Comparison of ENCODE assay signal across 8 mouse cellular contexts in the genomic region with DNA sequence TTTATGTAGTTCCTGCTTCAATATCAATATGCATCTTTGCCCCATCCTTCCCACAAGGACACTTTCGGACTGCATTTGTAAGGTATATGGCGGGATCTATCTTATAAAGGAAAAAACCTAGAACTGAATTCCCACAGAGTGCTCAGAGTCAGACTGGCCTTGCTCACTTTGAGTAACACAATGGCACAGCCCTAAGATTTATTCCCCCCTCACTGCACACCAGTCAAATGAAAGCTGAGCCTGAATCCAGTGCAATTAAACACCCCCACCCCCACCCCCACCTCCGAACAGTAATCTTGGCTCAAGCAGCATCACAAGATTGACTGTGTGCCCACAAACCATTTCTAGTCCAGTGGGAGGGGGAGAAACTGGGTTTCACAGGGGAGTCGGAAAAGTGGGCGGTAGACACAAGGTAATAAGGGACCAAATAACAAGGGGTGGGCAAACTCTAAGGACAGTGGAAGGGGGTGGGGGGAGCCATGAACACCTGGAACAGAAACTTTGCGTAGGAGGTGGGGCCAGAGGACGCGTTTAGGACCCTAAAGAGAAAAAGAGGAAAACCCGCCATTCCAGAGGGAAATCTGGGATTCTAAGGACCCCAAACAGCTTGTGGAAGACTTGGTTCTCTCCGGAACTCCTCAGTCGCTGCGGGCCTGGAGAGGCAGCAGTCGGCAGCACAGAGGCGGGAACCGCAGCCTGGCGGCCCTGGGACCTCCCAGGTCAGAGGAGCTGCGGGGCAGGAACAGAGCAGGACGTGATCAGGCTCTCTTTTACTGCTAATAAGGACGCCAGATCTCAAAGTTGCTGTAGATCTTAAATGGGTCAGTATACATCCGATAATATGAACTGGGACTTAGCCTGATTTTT. TPM values are rescaled to one million over a fixed set of nuclear protein-coding genes. Genes with fewer than 3 reads are reported as not detected.
DNase-seq lines count a peak whose midpoint lies in the region; ATAC-seq and TF ChIP-seq lines count a peak whose summit lies in the region.

No protein-coding gene starts in this region.

- no peaks in the 10 kb centered on the region for H3K4me1 ChIP-seq in heart, adult 2 months (ENCODE audit: control insufficient read depth, insufficient read depth, low read length)
- peaks cover 14% of the 10 kb centered on the region for H3K4me1 ChIP-seq in hindbrain, embryonic 13.5 days (replicated peaks)
- no peaks in the 10 kb centered on the region for H3K4me1 ChIP-seq in liver, embryonic 11.5 days (replicated peaks; ENCODE audit: control insufficient read depth, insufficient read depth, low read length)
- peaks cover 10% of the 10 kb centered on the region; the same call in 1 of the 2 replicates for H3K4me1 ChIP-seq in neural tube, embryonic 15.5 days

- no peak overlapping the region for H3K27ac ChIP-seq in heart, adult 2 months
- H3K27ac ChIP-seq in hindbrain, embryonic 13.5 days = no peak overlapping the region
- H3K27ac ChIP-seq in liver, embryonic 11.5 days (ENCODE audit: low read depth, low read length) = no peak overlapping the region
- no peak overlapping the region for H3K27ac ChIP-seq in neural tube, embryonic 15.5 days (replicated peaks)

- WGBS in heart, adult 2 months = 13% methylated on average over 20 of the region's 20 CpGs
- 11% methylated on average over 20 of the region's 20 CpGs for WGBS in hindbrain, embryonic 13.5 days
- WGBS in liver, embryonic 11.5 days = 14% methylated on average over 20 of the region's 20 CpGs
- 9% methylated on average over 20 of the region's 20 CpGs for WGBS in neural tube, embryonic 15.5 days

- no peaks in the 10 kb centered on the region for H3K79me2 ChIP-seq in heart, adult 2 months (replicated peaks; ENCODE audit: control insufficient read depth, insufficient read depth, low read length)

- TF ChIP-seq CTCF in heart, adult 2 months (IDR thresholded peaks at IDR 0.05) = no peak

- H3K9me3 ChIP-seq in hindbrain, embryonic 13.5 days = no peaks in the 10 kb centered on the region
- no peaks in the 10 kb centered on the region for H3K9me3 ChIP-seq in liver, embryonic 11.5 days (ENCODE audit: control insufficient read depth, low read length)
- H3K9me3 ChIP-seq in neural tube, embryonic 15.5 days (replicated peaks) = no peaks in the 10 kb centered on the region

- no peak for TF ChIP-seq POLR2A in heart, adult 2 months (IDR thresholded peaks at IDR 0.05; ENCODE audit: insufficient read depth, low read depth, low read length)

- H3K4me3 ChIP-seq in heart, adult 2 months = peak overlapping the region; percentile 22; the same call in 1 of the 2 replicates
- H3K4me3 ChIP-seq in hindbrain, embryonic 13.5 days = peak overlapping the region; percentile 37
- peak overlapping the region; percentile 39 for H3K4me3 ChIP-seq in liver, embryonic 11.5 days (ENCODE audit: low read depth, low read length)
- H3K4me3 ChIP-seq in neural tube, embryonic 15.5 days (replicated peaks) = peak overlapping the region; percentile 36

- ATAC-seq in hindbrain, embryonic 13.5 days (ENCODE audit: low FRiP score) = 0 out of 2 replicates have a peak, but pooled peaks have one; percentile 52
- ATAC-seq in liver, embryonic 11.5 days (replicated peaks; ENCODE audit: low FRiP score) = no peak; the same call in 1 of the 2 replicates
- peak; percentile 47; the same call in 1 of the 2 replicates for ATAC-seq in neural tube, embryonic 15.5 days (ENCODE audit: low FRiP score)

- H3K9ac ChIP-seq in heart, adult 2 months (ENCODE audit: low read depth, low read length) = 0 out of 2 replicates have a peak overlapping the region, but pooled peaks have one; percentile 6
- H3K9ac ChIP-seq in hindbrain, embryonic 13.5 days = peak overlapping the region; percentile 51
- H3K9ac ChIP-seq in liver, embryonic 11.5 days (ENCODE audit: low read depth, low read length) = peak overlapping the region; percentile 37; the same call in 1 of the 2 replicates
- no peak overlapping the region; the same call in 1 of the 2 replicates for H3K9ac ChIP-seq in neural tube, embryonic 15.5 days (replicated peaks)

- TF ChIP-seq EP300 in heart, adult 2 months (IDR thresholded peaks at IDR 0.05; ENCODE audit: insufficient read depth, low read depth, low read length) = no peak

- H3K36me3 ChIP-seq in heart, adult 2 months (ENCODE audit: control insufficient read depth, insufficient read depth, low read length) = no peaks in the 10 kb centered on the region
- H3K36me3 ChIP-seq in hindbrain, embryonic 13.5 days = peaks cover 3% of the 10 kb centered on the region; the same call in 1 of the 2 replicates
- H3K36me3 ChIP-seq in liver, embryonic 11.5 days (ENCODE audit: control insufficient read depth, insufficient read depth, low read length) = no peaks in the 10 kb centered on the region
- 0 out of 2 replicates have a peak, but pooled peaks cover 3% of the 10 kb centered on the region for H3K36me3 ChIP-seq in neural tube, embryonic 15.5 days

- intact Hi-C loops in heart, adult 2 months (cut with DNase I) = no loop called here
- intact Hi-C loops in left cerebral cortex, postnatal 25 days (cut with DNase I) = no loop called here

- H3K4me2 ChIP-seq in hindbrain, embryonic 13.5 days = peak overlapping the region; percentile 57
- peak overlapping the region; percentile 68 for H3K4me2 ChIP-seq in liver, embryonic 11.5 days
- peak overlapping the region; percentile 67 for H3K4me2 ChIP-seq in neural tube, embryonic 15.5 days

- no peak for DNase-seq in heart, adult 2 months
- DNase-seq in heart, adult 8-10 months (ENCODE audit: low spot score) = no peak
- DNase-seq in embryo, embryonic 9.5 days (ENCODE audit: extremely low spot score) = peak; percentile 45
- no peak for DNase-seq in liver, embryonic 11.5 days (ENCODE audit: low spot score)
- no peak for DNase-seq in cerebellum, postnatal 36 days
- DNase-seq in left cerebral cortex, postnatal 25 days (ENCODE audit: low spot score in 2 of 2) = no peak

- no peaks in the 10 kb centered on the region for H3K27me3 ChIP-seq in heart, adult 2 months (ENCODE audit: control insufficient read depth, insufficient read depth, low read length)
- 0 out of 2 replicates have a peak, but pooled peaks cover 2% of the 10 kb centered on the region for H3K27me3 ChIP-seq in hindbrain, embryonic 13.5 days
- peaks cover 6% of the 10 kb centered on the region for H3K27me3 ChIP-seq in liver, embryonic 11.5 days (replicated peaks; ENCODE audit: control insufficient read depth, insufficient read depth, low read length)
- H3K27me3 ChIP-seq in neural tube, embryonic 15.5 days (replicated peaks) = no peaks in the 10 kb centered on the region

RNA-seq across cellular contexts. Expression of a gene that starts 23.0 kb away (rescaled TPM):
- 1 to 10 TPM; 5.1 to 5.9 TPM for total RNA-seq in heart, adult 2 months (2021)
- polyA plus RNA-seq in heart, adult 2 months (2012; rRNA removed) = 1.5 and 3.3 TPM in 2 replicates
- total RNA-seq in heart, adult 8-10 months (2022) = 1 to 10 TPM; 3.6 to 6.7 (median 5.1) TPM
- 10.3 and 11.4 TPM in 2 replicates for polyA plus RNA-seq in hindbrain, embryonic 13.5 days (2015; fragmentation: Nextera tagmentation; extraction: Ambion mirVana)
- polyA plus RNA-seq in liver, embryonic 11.5 days (2014; fragmentation: Nextera tagmentation; extraction: Ambion mirVana) = 5.1 and 5.8 TPM in 2 replicates
- polyA plus RNA-seq in neural tube, embryonic 15.5 days (2015; fragmentation: Nextera tagmentation; extraction: Ambion mirVana) = 8.3 and 8.8 TPM in 2 replicates
- total RNA-seq in left cerebral cortex, postnatal 25 days (2021) = 1 to 10 TPM; 3.6 to 5.0 TPM

RNA-seq across cellular contexts. Expression of a gene that starts 46.0 kb away (rescaled TPM):
- total RNA-seq in heart, adult 2 months (2021) = 1 to 10 TPM; 1.3 to 1.5 TPM
- polyA plus RNA-seq in heart, adult 2 months (2012; rRNA removed) = 0.53 and 1.3 TPM in 2 replicates
- 1 to 10 TPM; 1.3 to 2.0 (median 1.5) TPM for total RNA-seq in heart, adult 8-10 months (2022)
- polyA plus RNA-seq in hindbrain, embryonic 13.5 days (2015; fragmentation: Nextera tagmentation; extraction: Ambion mirVana) = 14.2 and 15.3 TPM in 2 replicates
- polyA plus RNA-seq in liver, embryonic 11.5 days (2014; fragmentation: Nextera tagmentation; extraction: Ambion mirVana) = 9.7 and 9.9 TPM in 2 replicates
- 8.7 and 9.5 TPM in 2 replicates for polyA plus RNA-seq in neural tube, embryonic 15.5 days (2015; fragmentation: Nextera tagmentation; extraction: Ambion mirVana)
- total RNA-seq in left cerebral cortex, postnatal 25 days (2021) = 1 to 10 TPM; 8.1 to 8.7 TPM
